Mouse (Mus musculus) midbrain, embryonic 14.5 days (tissue): ENCODE results near the gene Gm20388. TPM values are rescaled to one million over a fixed set of nuclear protein-coding genes. Genes with fewer than 3 reads are reported as not detected.

ENCODE experiments used
- ATAC-seq: fragments of 200-750 bp; cut with Nextera tagmentation; 2 replicates; pipeline ENCODE4 v1.8.0; 2017; ENCODE audit warnings: moderate number of reproducible peaks, moderate library complexity; ENCODE audit not compliant: low FRiP score, low TSS enrichment
- DNase-seq: peaks from one replicate; pipeline ENCODE4 v3.0.0-alpha.2; 2015
- H3K27ac ChIP-seq: fragments of 300-500 bp; sonication (generic); replicated peaks from 2 replicates; pipeline ENCODE4 v1.5.1; 2014; ENCODE audit warnings: mild to moderate bottlenecking, low read depth, low read length, moderate library complexity
- H3K27me3 ChIP-seq: fragments of 300-500 bp; sonication (generic); 2 replicates; pipeline ENCODE4 v1.6.1; 2014; ENCODE audit warnings: low read length, control low read depth, mixed read lengths; ENCODE audit not compliant: control insufficient read depth, insufficient read depth
- H3K36me3 ChIP-seq: fragments of 300-500 bp; sonication (generic); 2 replicates; pipeline ENCODE4 v1.6.1; 2014; ENCODE audit warnings: low read length, control low read depth; ENCODE audit not compliant: control insufficient read depth, insufficient read depth
- H3K4me1 ChIP-seq: fragments of 300-500 bp; sonication (generic); 2 replicates; pipeline ENCODE4 v1.6.1; 2014; ENCODE audit warnings: mild to moderate bottlenecking, antibody characterized with exemption, low read length, control low read depth; ENCODE audit not compliant: control insufficient read depth, insufficient read depth
- H3K4me2 ChIP-seq: fragments of 300-500 bp; sonication (generic); 2 replicates; pipeline ENCODE4 v1.6.1; 2014; ENCODE audit warnings: mild to moderate bottlenecking, low read length, moderate library complexity
- H3K4me3 ChIP-seq: fragments of 300-500 bp; sonication (generic); replicated peaks from 2 replicates; pipeline ENCODE4 v1.5.1; 2014; ENCODE audit warnings: low read depth, low read length
- H3K9ac ChIP-seq: fragments of 300-500 bp; sonication (generic); replicated peaks from 2 replicates; pipeline ENCODE4 v1.6.1; 2014; ENCODE audit warnings: mild to moderate bottlenecking, low read length, moderate library complexity
- H3K9me3 ChIP-seq: fragments of 300-500 bp; sonication (generic); 2 replicates; pipeline ENCODE4 v1.6.1; 2016; ENCODE audit warnings: low read length, control low read depth, mixed read lengths; ENCODE audit not compliant: control insufficient read depth
- WGBS: fragments of 180-500 bp; shearing (Covaris S2); extraction: QIAGEN DNeasy Blood & Tissue Kit; methylation state at CpG from one replicate; pipeline ENCODE4 v1.1.7; 2014; 5-methylcytosine and 5-hydroxymethylcytosine counted together
- polyA plus RNA-seq: library from polyadenylated mRNA; unstranded; fragments of >200 nt; fragmentation: Nextera tagmentation; extraction: Ambion mirVana; gene quantifications from 2 replicates; pipeline ENCODE4 v1.2.1, GENCODE M21; 2014

Gene Gm20388
- polyA plus RNA-seq, 1 experiment from 2014 or later, result 4.1 TPM

DNA sequence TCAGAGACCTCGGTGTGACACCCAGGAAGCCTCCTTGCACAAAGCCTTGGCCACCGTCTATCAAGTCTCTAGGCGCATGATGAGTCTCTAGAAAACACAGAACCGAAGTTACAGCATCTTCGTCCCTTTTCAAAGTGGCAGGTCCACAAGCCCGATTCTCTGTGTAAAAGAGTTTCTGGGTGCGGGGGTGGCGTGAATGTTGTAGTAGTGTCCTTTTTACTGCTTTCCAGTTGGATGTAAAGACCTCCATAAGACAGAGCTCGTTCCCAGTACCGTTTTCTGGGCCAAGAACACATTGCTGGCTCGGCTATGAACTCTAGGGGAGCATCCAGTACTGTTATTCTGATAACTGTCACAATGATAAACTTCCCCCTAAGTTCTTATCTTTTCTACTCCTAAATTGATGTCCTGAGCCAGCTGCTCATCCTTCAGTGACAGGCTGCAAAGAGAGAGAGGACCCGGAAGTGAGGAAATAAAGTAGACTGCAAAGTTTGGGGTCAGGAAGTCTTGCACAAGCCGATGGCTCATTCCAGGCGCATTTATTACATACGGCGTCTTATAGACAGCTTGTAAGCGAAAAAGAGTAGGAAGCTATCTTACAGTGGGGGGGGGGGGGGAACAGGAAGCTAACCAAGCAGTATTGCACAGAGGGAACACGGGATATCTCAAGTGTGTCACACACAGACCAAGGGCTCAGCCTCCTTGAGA, 1614.6 kb downstream of the Gm20388 start:
- H3K4me1 ChIP-seq, result no peaks in the 10 kb centered on the region
- no peak overlapping the region for H3K4me2 ChIP-seq
- no peak overlapping the region for H3K4me3 ChIP-seq
- DNase-seq (no peak), ATAC-seq (no peak)
- H3K27ac ChIP-seq, result no peak overlapping the region
- H3K27me3 ChIP-seq, result no peaks in the 10 kb centered on the region
- H3K36me3 ChIP-seq, result no peaks in the 10 kb centered on the region
- H3K9me3 ChIP-seq, result no peaks in the 10 kb centered on the region
- WGBS, result 86% methylated on average over 18 of the region's 18 CpGs
- H3K9ac ChIP-seq, result no peak overlapping the region

DNA sequence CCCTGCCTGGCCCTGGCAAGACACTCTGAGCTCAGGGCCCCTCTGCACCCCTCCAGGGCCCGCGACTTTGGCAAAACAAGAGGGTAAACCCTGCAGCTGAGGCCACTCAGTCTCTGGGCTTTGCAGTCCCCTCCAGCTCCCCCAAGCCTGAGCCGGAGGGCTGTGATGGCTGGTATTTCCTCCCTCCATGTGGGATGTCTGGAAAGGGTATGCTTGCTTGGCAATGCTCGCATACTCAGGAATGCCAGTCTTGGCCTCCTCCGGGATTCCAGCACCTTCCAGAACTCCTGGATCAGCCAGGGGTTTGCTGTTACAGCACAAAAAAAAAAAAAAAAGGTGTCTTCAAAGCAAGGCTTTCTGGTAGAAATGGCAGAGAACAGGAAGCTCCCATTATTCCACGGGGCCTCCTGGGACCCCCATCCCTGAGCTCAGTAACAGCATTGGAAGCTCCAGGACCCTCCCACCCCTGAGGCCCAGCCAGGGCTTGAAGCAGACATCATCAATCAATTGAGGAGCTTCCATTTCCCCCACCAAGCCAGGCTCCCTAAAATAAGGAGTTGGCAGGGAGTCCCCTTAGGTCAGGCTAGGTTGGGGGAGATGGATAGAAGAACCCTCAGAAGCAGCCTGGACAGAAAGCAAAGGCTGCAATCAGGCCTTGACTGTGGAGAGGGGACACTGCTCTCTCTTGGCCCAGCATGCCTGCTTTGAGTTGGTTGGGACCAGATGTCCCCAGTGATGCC, 1616.3 kb downstream of the Gm20388 start:
- 80% methylated on average over 6 of the region's 6 CpGs for WGBS
- Histone ChIP-seq H3K36me3 (no peaks in the 10 kb centered on the region), H3K27ac (no peak overlapping the region), H3K4me3 (no peak overlapping the region), H3K27me3 (no peaks in the 10 kb centered on the region), H3K4me2 (no peak overlapping the region), H3K4me1 (no peaks in the 10 kb centered on the region), H3K9ac (no peak overlapping the region), H3K9me3 (no peaks in the 10 kb centered on the region)
- ATAC-seq (no peak), DNase-seq (no peak)

DNA sequence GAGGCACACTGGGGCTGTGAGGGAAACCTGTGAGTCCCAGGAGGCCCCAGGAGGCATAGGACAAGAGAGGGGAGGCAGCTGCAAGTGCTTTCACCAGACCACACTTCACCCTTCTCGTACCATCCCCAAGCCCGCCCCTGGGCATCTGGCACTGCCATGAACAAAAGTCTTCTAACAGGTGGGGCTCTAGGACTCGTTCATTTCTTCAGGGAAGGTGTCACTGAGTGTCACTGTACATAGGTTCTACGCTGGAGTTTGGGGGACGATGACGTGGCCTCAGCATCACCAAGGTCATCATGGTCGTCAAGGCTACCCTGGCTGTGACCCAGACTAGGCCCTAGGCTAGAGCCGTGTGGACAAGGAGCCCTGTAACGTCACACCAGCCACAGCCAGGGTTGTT, 1617.1 kb downstream of the Gm20388 start:
- Histone ChIP-seq H3K4me2 (no peak overlapping the region), H3K27ac (no peak overlapping the region), H3K4me1 (no peaks in the 10 kb centered on the region), H3K9me3 (no peaks in the 10 kb centered on the region), H3K27me3 (no peaks in the 10 kb centered on the region), H3K9ac (no peak overlapping the region), H3K4me3 (no peak overlapping the region), H3K36me3 (no peaks in the 10 kb centered on the region)
- DNase-seq, result no peak
- 83% methylated on average over 9 of the region's 9 CpGs for WGBS
- no peak for ATAC-seq

DNA sequence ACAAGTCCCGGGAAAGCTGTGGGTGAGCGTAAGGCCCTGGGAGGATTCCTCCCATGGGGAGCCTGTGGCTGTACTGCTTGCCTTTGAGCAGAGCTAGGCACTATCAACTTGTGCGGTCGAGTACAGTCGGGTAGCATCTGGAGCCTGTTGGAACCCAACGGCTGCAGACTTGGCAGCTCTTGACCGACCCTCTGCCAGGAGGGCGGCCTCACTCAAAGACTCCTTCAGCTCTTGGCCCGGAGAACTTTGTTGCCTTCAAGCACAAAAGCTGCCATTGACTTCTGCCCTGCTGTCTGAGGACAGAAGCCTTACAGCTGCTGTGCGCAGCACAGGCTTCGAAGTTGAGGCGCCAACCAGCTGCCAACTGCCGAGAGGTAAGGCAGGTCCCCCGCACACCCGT, 1618.1 kb downstream of the Gm20388 start:
- no peaks in the 10 kb centered on the region for H3K4me1 ChIP-seq
- H3K36me3 ChIP-seq, result no peaks in the 10 kb centered on the region
- DNase-seq (no peak), ATAC-seq (no peak)
- no peak overlapping the region for H3K9ac ChIP-seq
- H3K4me3 ChIP-seq, result no peak overlapping the region
- WGBS, result 90% methylated on average over 15 of the region's 15 CpGs
- H3K4me2 ChIP-seq, result no peak overlapping the region
- no peak overlapping the region for H3K27ac ChIP-seq
- H3K27me3 ChIP-seq, result no peaks in the 10 kb centered on the region
- no peaks in the 10 kb centered on the region for H3K9me3 ChIP-seq

DNA sequence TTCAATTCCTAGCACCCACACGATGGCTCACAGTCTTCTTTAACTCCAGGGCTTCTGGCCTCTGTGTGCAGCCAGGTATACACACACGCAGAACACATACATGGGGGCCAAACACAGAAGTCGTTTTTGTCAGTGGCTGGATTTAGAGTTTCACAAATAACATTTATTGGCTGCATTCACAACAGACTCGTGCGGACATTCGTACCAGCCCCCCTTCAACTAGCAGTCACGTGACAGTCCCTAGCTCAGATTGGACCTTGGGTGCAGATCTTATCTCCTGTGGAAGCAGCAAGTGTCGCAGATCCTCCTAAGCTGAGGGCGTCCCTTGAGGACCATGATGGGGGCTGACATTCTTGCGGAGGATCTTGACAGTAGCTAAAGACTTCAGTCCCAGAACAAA, 1620.0 kb downstream of the Gm20388 start:
- WGBS, result 84% methylated on average over 10 of the region's 10 CpGs
- no peak overlapping the region for H3K9ac ChIP-seq
- no peak overlapping the region for H3K4me2 ChIP-seq
- H3K9me3 ChIP-seq, result no peaks in the 10 kb centered on the region
- H3K4me1 ChIP-seq, result no peaks in the 10 kb centered on the region
- H3K4me3 ChIP-seq, result no peak overlapping the region
- no peaks in the 10 kb centered on the region for H3K36me3 ChIP-seq
- H3K27me3 ChIP-seq, result no peaks in the 10 kb centered on the region
- H3K27ac ChIP-seq, result no peak overlapping the region
- DNase-seq (no peak), ATAC-seq (no peak)

DNA sequence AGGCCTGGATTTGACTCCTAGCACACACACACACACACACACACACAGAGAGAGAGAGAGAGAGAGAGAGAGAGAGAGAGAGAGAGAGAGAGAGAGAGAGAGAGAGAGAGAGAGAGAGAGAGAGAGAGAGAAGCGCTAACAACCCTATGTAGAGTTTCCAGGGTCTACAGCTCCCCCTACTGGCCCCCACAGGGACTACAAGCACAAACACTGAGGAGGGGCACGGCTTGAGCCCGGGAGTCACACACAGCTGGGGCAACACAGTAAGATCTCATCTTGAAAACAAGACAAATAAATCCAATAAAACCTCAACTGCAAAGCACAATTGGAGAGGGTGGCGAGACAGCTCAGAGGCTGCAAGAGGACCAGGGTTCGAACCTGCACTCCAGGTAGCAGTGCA, 1621.7 kb downstream of the Gm20388 start:
- Histone ChIP-seq H3K9ac (no peak overlapping the region), H3K27ac (no peak overlapping the region), H3K27me3 (no peaks in the 10 kb centered on the region), H3K4me3 (no peak overlapping the region), H3K4me1 (no peaks in the 10 kb centered on the region), H3K36me3 (no peaks in the 10 kb centered on the region), H3K9me3 (no peaks in the 10 kb centered on the region), H3K4me2 (no peak overlapping the region)
- WGBS, result 48% methylated on average over 5 of the region's 5 CpGs
- ATAC-seq (no peak), DNase-seq (peak; percentile 44)

DNA sequence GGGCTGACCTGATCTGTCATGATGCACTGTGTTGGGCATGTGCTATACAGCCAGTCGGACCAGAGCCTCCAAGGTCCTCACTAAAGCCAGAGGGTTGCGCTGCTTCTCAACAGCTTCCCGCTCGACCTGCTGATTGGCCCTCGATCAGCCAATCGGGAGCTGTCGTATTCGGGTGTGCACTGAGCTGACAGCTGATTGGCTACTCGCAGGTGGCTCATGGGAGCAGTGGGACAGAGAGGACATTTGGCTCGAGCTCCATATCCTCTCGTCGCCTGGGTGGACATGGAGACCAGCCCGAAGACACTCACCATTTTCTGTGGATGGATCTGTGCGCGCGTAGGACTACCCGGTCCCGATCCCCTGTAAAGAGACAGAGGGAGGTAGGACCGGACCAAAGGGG, 1631.2 kb downstream of the Gm20388 start:
- WGBS, result 86% methylated on average over 19 of the region's 19 CpGs
- Histone ChIP-seq H3K27ac (no peak overlapping the region), H3K27me3 (no peaks in the 10 kb centered on the region), H3K9me3 (no peaks in the 10 kb centered on the region), H3K36me3 (no peaks in the 10 kb centered on the region), H3K4me1 (no peaks in the 10 kb centered on the region), H3K9ac (no peak overlapping the region), H3K4me3 (no peak overlapping the region), H3K4me2 (no peak overlapping the region)
- no peak for ATAC-seq
- DNase-seq, result no peak

DNA sequence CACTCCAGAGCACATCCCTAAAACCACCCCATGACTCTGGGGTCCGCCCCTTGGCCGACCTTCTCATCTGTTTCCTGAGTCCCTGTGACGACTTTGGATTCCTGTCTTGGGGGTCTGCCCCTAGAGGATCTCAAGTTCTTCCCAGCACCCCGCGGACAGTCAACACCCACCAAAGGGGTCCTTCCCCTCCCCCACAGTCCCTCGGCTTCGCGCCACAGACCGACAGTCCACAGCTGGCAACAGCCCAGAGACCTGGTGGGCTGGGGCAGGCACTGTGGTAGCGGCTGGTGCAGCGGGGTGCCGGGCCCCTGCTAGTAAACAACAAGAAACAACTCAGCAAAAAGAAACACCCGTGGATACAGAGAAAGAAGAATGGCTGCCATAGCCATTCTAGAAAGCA, 1632.3 kb downstream of the Gm20388 start:
- no peak for DNase-seq
- no peak overlapping the region for H3K27ac ChIP-seq
- no peaks in the 10 kb centered on the region for H3K27me3 ChIP-seq
- no peaks in the 10 kb centered on the region for H3K9me3 ChIP-seq
- 52% methylated on average over 13 of the region's 13 CpGs for WGBS
- ATAC-seq, result no peak
- no peak overlapping the region for H3K4me2 ChIP-seq
- H3K4me1 ChIP-seq, result no peaks in the 10 kb centered on the region
- H3K4me3 ChIP-seq, result no peak overlapping the region
- H3K36me3 ChIP-seq, result no peaks in the 10 kb centered on the region
- no peak overlapping the region for H3K9ac ChIP-seq

DNA sequence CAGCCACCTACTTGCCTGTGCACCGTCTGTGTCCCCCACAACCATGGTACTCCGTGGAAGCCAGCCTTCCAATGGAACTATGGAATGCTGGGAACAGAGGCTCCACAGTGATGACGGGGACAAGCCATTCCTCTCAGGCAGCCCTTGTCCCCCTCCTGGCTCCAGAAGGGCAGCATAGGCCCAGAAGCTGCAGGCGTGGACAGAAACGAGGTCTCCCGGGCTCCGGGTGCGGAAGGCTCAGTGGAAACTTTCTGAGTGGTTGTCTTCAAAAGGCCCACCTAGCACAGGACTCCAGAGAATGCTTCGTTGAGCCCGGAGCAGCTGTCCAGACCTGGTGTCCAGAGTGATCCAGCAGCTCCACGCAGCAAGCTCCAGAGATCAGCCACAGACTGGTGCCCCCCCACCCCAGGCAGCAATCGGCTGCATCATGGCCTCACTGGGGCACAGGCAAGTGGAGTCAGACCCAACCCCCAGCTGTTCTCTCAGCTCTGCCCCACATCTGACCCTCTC, 1633.7 kb downstream of the Gm20388 start, which contains the start of gene 1700018B08Rik:
Gene 1700018B08Rik (minus strand): TSS at position 45 of the 510 bp plus-strand sequence.
- no peak for ATAC-seq
- WGBS, result 84% methylated on average over 12 of the region's 12 CpGs

More for the DNA sequence above, 1633.7 kb downstream of the Gm20388 start, which contains the start of gene 1700018B08Rik:
- Histone ChIP-seq H3K4me2 (no peak within 1 kb of the TSS), H3K4me1 (no peaks in the 10 kb centered on the region), H3K27ac (no peak within 1 kb of the TSS), H3K9me3 (no peaks in the 10 kb centered on the region), H3K36me3 (no peaks in the 10 kb centered on the region; the same call in 1 of the 2 replicates), H3K9ac (no peak within 1 kb of the TSS), H3K27me3 (no peaks in the 10 kb centered on the region), H3K4me3 (no peak within 1 kb of the TSS)
- no peak for DNase-seq
